Mouse (Mus musculus) bone marrow macrophage, adult 2 months (primary cell): Measurements from ENCODE around the gene Phf24.

Experiments used
- CTCF ChIP-seq: IDR thresholded peaks from 2 replicates; pipeline ENCODE4 v1.5.1; 2012; ENCODE audit warnings: low read depth, mild to moderate bottlenecking, low read length, moderate library complexity
- POLR2A ChIP-seq: IDR thresholded peaks from 2 replicates; pipeline ENCODE4 v1.6.1; 2012; ENCODE audit warnings: mild to moderate bottlenecking, low read depth, low read length, borderline replicate concordance

GRCm38 (mm10) chr4:42956581-42956980, 40.1 kb downstream of the Phf24 start:
- TF ChIP-seq CTCF (no peak), POLR2A (no peak)
